Mouse (Mus musculus) limb, embryonic 11.5 days (tissue): ENCODE measurements around the gene Hepacam. TPM values are rescaled to one million over a fixed set of nuclear protein-coding genes. Genes with fewer than 3 reads are reported as not detected.

ENCODE experiments used
- ATAC-seq: fragments of 200-750 bp; cut with Nextera tagmentation; 2 replicates; pipeline ENCODE4 v1.8.0; 2017; ENCODE audit warnings: low read depth; ENCODE audit not compliant: insufficient number of reproducible peaks, low FRiP score, low TSS enrichment
- DNase-seq: peaks from one replicate; pipeline ENCODE4 v3.0.0-alpha.2; 2015; ENCODE audit warnings: low spot score
- H3K27ac ChIP-seq: fragments of 300-500 bp; sonication (generic); replicated peaks from 2 replicates; pipeline ENCODE4 v1.5.1; 2014; ENCODE audit warnings: low read depth, mild to moderate bottlenecking, low read length
- H3K27me3 ChIP-seq: fragments of 300-500 bp; sonication (generic); 2 replicates; pipeline ENCODE4 v1.6.1; 2014; ENCODE audit warnings: mild to moderate bottlenecking, low read length, mixed read lengths; ENCODE audit not compliant: control insufficient read depth, insufficient read depth
- H3K36me3 ChIP-seq: fragments of 300-500 bp; sonication (generic); 2 replicates; pipeline ENCODE4 v1.6.1; 2014; ENCODE audit warnings: mild to moderate bottlenecking, low read length, moderate library complexity, mixed read lengths; ENCODE audit not compliant: control insufficient read depth, insufficient read depth
- H3K4me1 ChIP-seq: fragments of 300-500 bp; sonication (generic); 2 replicates; pipeline ENCODE4 v1.6.1; 2014; ENCODE audit warnings: low read length, mixed read lengths; ENCODE audit not compliant: control insufficient read depth, insufficient read depth
- H3K4me2 ChIP-seq: fragments of 300-500 bp; sonication (generic); 2 replicates; pipeline ENCODE4 v1.6.1; 2014; ENCODE audit warnings: low read depth, mild to moderate bottlenecking, moderate library complexity; ENCODE audit not compliant: severe bottlenecking
- H3K4me3 ChIP-seq: fragments of 300-500 bp; sonication (generic); 2 replicates; pipeline ENCODE4 v1.5.1; 2014; ENCODE audit warnings: low read depth, low read length
- H3K9ac ChIP-seq: fragments of 300-500 bp; sonication (generic); 2 replicates; pipeline ENCODE4 v1.6.1; 2014; ENCODE audit warnings: mild to moderate bottlenecking, low read length
- H3K9me3 ChIP-seq: fragments of 300-500 bp; sonication (generic); 2 replicates; pipeline ENCODE4 v1.6.1; 2016; ENCODE audit warnings: low read length; ENCODE audit not compliant: control insufficient read depth
- WGBS: fragments of 180-500 bp; shearing (Covaris S2); extraction: QIAGEN DNeasy Blood & Tissue Kit; methylation state at CpG from one replicate; pipeline ENCODE4 v1.1.7; 2014; 5-methylcytosine and 5-hydroxymethylcytosine counted together
- polyA plus RNA-seq: library from polyadenylated mRNA; unstranded; fragments of >200 nt; fragmentation: Nextera tagmentation; extraction: Ambion mirVana; gene quantifications from 2 replicates; pipeline ENCODE4 v1.2.1, GENCODE M21; 2014

Gene Hepacam
- polyA plus RNA-seq, 1 experiment from 2014 or later: 0.07 TPM

DNA sequence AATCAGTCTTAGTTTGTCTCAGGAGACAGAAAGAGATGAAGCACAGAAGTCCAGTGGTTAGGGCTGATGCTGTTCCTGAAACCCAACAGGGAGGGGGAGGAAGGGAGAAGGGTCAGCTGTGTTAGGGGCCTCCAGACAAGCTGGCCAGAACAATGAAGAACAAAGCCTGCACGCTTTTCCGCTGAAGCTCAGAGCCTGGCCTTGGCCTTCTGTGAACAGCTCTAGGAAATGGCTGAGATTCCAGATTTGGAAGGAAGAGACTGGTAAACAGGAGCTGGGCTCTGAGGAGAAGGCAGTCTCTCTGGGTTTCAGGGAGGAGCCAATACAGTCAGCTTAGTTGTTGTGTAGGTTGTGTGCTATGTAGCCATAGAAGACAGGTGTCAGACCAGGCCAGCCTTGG is 33.4 kb downstream of the Hepacam start:
- no peak overlapping the region for H3K9ac ChIP-seq
- ATAC-seq (no peak), DNase-seq (no peak)
- H3K27me3 ChIP-seq: no peaks in the 10 kb centered on the region; the same call in 1 of the 2 replicates
- H3K27ac ChIP-seq: no peak overlapping the region
- no peaks in the 10 kb centered on the region for H3K4me1 ChIP-seq
- no peak overlapping the region for H3K4me3 ChIP-seq
- H3K36me3 ChIP-seq: no peaks in the 10 kb centered on the region
- WGBS: 77% methylated on average over 2 of the region's 2 CpGs
- no peaks in the 10 kb centered on the region for H3K9me3 ChIP-seq
- no peak overlapping the region for H3K4me2 ChIP-seq

DNA sequence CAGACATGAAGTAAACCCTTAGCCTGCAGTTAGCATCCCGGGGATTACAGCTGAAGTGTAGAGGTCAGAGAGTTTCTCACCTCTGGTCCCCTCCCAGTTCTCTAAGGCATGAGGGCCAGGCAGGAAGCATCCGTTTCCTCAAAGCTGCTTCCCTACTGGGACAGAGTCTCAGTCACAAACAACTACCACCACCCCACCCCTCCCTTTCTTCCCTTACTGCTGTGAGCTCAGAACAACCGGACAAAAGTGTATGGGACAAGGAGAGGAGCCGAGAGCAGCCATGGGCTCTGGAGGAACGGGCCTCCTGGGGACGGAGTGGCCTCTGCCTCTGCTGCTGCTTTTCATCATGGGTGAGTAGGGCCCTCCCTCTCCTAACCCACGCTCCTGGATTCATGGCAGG is 34.7 kb downstream of the Hepacam start, which contains the start of gene Robo4:
Gene Robo4 (plus strand): TSS at position 96 of the 400 bp plus-strand sequence.
- H3K27ac ChIP-seq: no peak within 1 kb of the TSS
- 17% methylated on average over 7 of the region's 7 CpGs for WGBS
- no peaks in the 10 kb centered on the region for H3K4me1 ChIP-seq
- H3K9ac ChIP-seq: no peak within 1 kb of the TSS
- H3K36me3 ChIP-seq: no peaks in the 10 kb centered on the region
- DNase-seq (no peak), ATAC-seq (no peak)
- peak within 1 kb of the TSS; percentile 12; the same call in 1 of the 2 replicates for H3K4me2 ChIP-seq
- no peaks in the 10 kb centered on the region; the same call in 1 of the 2 replicates for H3K27me3 ChIP-seq
- H3K4me3 ChIP-seq: no peak within 1 kb of the TSS
- no peaks in the 10 kb centered on the region for H3K9me3 ChIP-seq

DNA sequence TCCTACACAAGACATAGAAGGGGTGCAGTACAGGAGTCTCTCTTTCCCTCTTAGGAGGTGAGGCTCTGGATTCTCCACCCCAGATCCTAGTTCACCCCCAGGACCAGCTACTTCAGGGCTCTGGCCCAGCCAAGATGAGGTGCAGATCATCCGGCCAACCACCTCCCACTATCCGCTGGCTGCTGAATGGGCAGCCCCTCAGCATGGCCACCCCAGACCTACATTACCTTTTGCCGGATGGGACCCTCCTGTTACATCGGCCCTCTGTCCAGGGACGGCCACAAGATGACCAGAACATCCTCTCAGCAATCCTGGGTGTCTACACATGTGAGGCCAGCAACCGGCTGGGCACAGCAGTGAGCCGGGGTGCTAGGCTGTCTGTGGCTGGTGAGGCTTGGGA is 35.4 kb downstream of the Hepacam start:
- WGBS: 90% methylated on average over 7 of the region's 7 CpGs
- ATAC-seq: no peak
- Histone ChIP-seq H3K4me1 (no peaks in the 10 kb centered on the region), H3K27ac (no peak overlapping the region), H3K9me3 (no peaks in the 10 kb centered on the region), H3K9ac (no peak overlapping the region), H3K4me2 (peak overlapping the region; percentile 12; the same call in 1 of the 2 replicates), H3K27me3 (no peaks in the 10 kb centered on the region; the same call in 1 of the 2 replicates), H3K36me3 (no peaks in the 10 kb centered on the region), H3K4me3 (no peak overlapping the region)
- DNase-seq: no peak

DNA sequence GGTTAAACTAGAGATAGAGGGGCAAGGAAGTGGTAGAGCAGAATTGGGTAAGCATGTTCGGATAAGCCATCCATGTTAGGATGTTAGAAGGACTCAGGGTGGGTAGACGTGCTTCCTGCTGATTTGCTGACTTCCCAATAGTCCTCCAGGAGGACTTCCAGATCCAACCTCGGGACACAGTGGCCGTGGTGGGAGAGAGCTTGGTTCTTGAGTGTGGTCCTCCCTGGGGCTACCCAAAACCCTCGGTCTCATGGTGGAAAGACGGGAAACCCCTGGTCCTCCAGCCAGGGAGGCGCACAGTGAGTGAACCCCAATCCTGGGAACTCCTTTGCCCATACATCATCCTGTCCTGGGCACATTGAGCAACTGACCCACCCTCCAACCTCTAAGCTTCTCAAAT is 35.9 kb downstream of the Hepacam start:
- peaks cover under 1% of the 10 kb centered on the region; the same call in 1 of the 2 replicates for H3K27me3 ChIP-seq
- 92% methylated on average over 7 of the region's 7 CpGs for WGBS
- peaks cover under 1% of the 10 kb centered on the region; the same call in 1 of the 2 replicates for H3K4me1 ChIP-seq
- ATAC-seq (no peak), DNase-seq (no peak)
- H3K9me3 ChIP-seq: no peaks in the 10 kb centered on the region
- H3K9ac ChIP-seq: no peak overlapping the region
- no peaks in the 10 kb centered on the region for H3K36me3 ChIP-seq
- no peak overlapping the region for H3K27ac ChIP-seq
- H3K4me3 ChIP-seq: no peak overlapping the region
- H3K4me2 ChIP-seq: peak overlapping the region; percentile 12; the same call in 1 of the 2 replicates

DNA sequence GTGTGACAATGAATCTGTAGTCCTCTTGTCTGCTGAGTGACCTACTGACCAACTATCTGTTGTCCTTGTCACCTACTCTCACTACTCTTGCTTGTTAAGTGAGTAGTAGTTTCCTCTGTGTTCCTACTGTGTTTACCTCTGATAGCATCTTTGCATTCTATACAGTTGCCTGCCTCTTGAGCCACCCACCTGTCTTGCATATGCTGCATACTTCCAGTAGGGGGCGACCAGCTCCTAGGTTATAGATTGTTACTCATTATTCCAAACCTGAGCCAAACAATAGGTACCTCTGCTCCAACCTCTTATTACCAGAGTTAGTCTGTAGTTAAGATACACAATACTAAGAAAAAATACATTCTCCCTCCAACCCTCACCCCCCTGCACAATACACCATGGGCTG is 39.2 kb downstream of the Hepacam start:
- no peaks in the 10 kb centered on the region for H3K9me3 ChIP-seq
- no peak overlapping the region for H3K27ac ChIP-seq
- no peak overlapping the region for H3K4me2 ChIP-seq
- H3K4me1 ChIP-seq: peaks cover 3% of the 10 kb centered on the region; the same call in 1 of the 2 replicates
- H3K27me3 ChIP-seq: peaks cover 5% of the 10 kb centered on the region; the same call in 1 of the 2 replicates
- DNase-seq (peak; percentile 45), ATAC-seq (0 out of 2 replicates have a peak, but pooled peaks have one; percentile 19)
- no peak overlapping the region for H3K4me3 ChIP-seq
- no peaks in the 10 kb centered on the region for H3K36me3 ChIP-seq
- 0% methylated on average over 1 of the region's 1 CpGs for WGBS
- no peak overlapping the region for H3K9ac ChIP-seq

DNA sequence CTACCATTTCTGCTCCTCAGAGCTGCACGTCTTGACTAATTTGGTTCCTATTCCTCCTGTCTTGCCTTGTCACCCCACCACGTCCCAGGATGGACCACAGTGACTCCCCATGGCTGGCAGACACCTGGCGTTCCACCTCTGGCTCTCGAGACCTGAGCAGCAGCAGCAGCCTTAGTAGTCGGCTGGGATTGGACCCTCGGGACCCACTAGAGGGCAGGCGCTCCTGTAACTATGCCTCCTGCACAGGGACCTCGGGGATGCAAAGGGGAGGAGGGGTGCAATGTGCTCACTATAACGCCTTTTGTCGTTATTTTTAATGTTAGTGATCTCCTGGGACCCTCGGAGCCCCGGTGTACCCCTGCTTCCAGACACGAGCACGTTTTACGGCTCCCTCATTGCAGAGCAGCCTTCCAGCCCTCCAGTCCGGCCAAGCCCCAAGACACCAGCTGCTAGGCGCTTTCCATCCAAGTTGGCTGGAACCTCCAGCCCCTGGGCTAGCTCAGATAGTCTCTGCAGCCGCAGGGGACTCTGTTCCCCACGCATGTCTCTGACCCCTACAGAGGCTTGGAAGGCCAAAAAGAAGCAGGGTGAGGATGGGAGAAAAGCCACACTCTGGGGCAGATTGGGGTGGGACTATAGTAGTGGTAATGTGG is 40.8 kb downstream of the Hepacam start:
- H3K27ac ChIP-seq: no peak overlapping the region
- peaks cover 3% of the 10 kb centered on the region; the same call in 1 of the 2 replicates for H3K4me1 ChIP-seq
- peaks cover 5% of the 10 kb centered on the region; the same call in 1 of the 2 replicates for H3K27me3 ChIP-seq
- DNase-seq (peak; percentile 61), ATAC-seq (no peak)
- no peaks in the 10 kb centered on the region for H3K9me3 ChIP-seq
- no peak overlapping the region for H3K9ac ChIP-seq
- 15% methylated on average over 19 of the region's 19 CpGs for WGBS
- peak overlapping the region; percentile 24; the same call in 1 of the 2 replicates for H3K4me2 ChIP-seq
- no peak overlapping the region for H3K4me3 ChIP-seq
- no peaks in the 10 kb centered on the region for H3K36me3 ChIP-seq

DNA sequence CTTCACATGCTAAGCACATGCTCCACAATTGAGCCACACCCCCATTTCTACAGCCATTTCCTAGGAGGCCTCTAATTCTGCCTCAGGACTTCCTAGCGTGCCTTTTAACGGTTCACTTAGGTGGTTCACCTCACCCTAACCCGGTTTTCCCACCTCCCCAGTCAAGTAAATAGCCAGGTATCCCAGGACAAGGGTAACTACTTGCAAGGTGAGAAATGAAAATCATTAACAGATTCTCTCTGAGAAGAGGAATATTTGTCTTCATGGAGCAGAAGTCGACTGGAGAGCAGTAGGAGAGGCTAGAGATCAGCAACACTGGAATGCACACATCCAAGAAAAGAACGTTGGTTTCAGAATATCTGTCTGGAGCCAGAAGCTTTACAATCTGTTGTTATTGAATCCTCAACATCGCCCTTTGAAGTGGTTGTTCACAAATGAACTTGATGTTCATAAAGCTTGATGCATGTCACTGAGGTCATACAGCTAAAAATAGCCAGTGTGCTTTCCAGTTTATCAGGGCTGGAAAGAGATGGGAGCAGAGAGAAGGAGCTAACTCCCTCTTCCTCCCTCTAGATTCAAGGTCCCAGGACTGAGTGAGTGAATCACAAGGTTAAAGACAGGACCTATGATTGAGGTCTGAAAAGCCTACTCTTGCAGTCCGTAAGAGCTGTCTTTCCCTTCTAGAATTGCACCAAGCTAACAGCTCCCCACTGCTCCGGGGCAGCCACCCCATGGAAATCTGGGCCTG is 42.7 kb downstream of the Hepacam start:
- no peak for DNase-seq
- Histone ChIP-seq H3K4me2 (no peak overlapping the region), H3K9me3 (no peaks in the 10 kb centered on the region), H3K27ac (no peak overlapping the region), H3K4me3 (no peak overlapping the region), H3K36me3 (no peaks in the 10 kb centered on the region), H3K9ac (no peak overlapping the region), H3K4me1 (peaks cover 3% of the 10 kb centered on the region; the same call in 1 of the 2 replicates), H3K27me3 (peaks cover 5% of the 10 kb centered on the region; the same call in 1 of the 2 replicates)
- no peak for ATAC-seq
- WGBS: 74% methylated on average over 8 of the region's 8 CpGs

DNA sequence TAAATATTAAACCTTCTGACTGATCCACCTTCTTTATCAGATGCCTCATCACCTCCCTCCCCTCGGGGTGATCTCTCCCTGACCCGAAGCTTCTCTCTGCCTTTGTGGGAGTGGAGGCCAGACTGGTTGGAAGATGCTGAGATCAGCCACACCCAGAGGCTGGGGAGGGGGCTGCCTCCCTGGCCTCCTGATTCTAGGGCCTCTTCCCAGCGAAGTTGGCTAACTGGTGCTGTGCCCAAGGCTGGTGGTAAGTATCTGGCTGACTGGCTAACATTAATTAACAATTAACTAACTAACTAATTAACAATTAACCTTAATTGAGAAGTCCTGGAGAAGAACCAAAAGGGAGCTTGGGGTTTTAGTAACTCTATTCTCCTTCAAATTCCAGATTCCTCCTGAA is 45.8 kb downstream of the Hepacam start:
- DNase-seq: no peak
- no peak for ATAC-seq
- Histone ChIP-seq H3K4me2 (no peak overlapping the region), H3K4me1 (peaks cover 2% of the 10 kb centered on the region; the same call in 1 of the 2 replicates), H3K27me3 (peaks cover 5% of the 10 kb centered on the region; the same call in 1 of the 2 replicates), H3K9ac (no peak overlapping the region), H3K4me3 (no peak overlapping the region), H3K36me3 (no peaks in the 10 kb centered on the region), H3K9me3 (no peaks in the 10 kb centered on the region), H3K27ac (no peak overlapping the region)
- 63% methylated on average over 3 of the region's 3 CpGs for WGBS
